In the genomic region with DNA sequence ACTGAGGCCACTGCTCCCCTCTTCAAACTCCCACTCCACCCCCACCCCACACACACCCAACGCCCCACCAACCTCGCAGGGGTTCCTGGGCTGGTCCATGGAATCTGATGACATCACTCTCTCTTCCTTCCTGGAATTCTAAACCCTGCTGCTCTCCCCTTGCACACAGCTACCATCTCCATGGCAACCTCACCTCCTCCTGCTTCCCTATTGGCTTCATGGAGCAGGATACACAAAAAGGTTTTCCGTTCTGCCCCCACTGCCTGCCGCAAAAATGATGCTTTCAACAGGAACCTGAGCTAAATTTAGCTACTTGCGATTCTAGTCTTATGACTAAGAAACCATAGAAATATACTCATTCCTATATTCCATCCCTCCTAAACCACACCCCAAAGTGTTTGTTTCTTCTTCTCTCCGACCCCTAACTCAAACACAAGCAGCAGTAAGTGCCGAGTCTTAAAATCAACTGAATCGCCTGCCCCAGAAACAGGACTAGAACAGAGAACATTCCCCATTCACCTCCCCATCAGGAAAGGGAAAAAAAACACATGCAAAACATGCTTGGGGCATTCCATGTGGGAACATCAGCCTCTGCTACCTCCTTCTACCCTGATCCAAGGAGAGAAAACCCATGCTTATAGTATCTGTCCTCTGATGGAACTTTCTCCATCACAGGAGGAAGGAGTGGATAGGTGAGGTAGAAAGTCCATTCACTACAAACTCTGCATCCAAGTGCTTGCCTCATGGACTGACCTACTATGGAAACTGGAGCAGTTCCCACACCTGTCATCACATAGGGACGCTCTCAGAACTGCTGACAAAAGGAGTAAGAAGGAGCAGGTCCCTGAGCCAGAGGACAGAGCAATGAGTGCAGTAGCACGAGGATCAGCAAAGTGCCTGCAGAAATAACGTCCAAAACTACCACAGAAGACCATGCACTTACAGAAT, we compare ENCODE assay signal across 8 mouse cellular contexts.
A peak's percentile ranks its signal among the peaks of the same experiment; 100 is the strongest.
DNase-seq lines count a peak whose midpoint lies in the region; ATAC-seq lines count a peak whose summit lies in the region.

No protein-coding gene starts in this region.

- 26% methylated on average over 11 of the region's 11 CpGs for WGBS in neural tube, embryonic 11.5 days

- H3K4me3 ChIP-seq in neural tube, embryonic 11.5 days (ENCODE audit: low read depth, low read length): no peak overlapping the region

- intact Hi-C loops in left cerebral cortex, postnatal 25 days (cut with DNase I): no loop called here

- H3K9ac ChIP-seq in neural tube, embryonic 11.5 days (ENCODE audit: low read length): no peak overlapping the region

- no peaks in the 10 kb centered on the region for H3K27me3 ChIP-seq in neural tube, embryonic 11.5 days (ENCODE audit: control insufficient read depth, insufficient read depth, low read length)

- peak overlapping the region; percentile 27 for H3K4me2 ChIP-seq in neural tube, embryonic 11.5 days (ENCODE audit: low read depth)

- H3K36me3 ChIP-seq in neural tube, embryonic 11.5 days (ENCODE audit: control insufficient read depth, insufficient read depth, low read length): no peaks in the 10 kb centered on the region

- H3K27ac ChIP-seq in neural tube, embryonic 11.5 days (ENCODE audit: low read depth, low read length): peak overlapping the region; percentile 3; the same call in 1 of the 2 replicates

- peaks cover 10% of the 10 kb centered on the region for H3K4me1 ChIP-seq in neural tube, embryonic 11.5 days (ENCODE audit: control insufficient read depth, insufficient read depth, low read length)

- peak; percentile 57 for DNase-seq in ZHBTc4 (ENCODE audit: low read depth, low spot score)
- peak; percentile 78 to 85 for DNase-seq in cerebellum, postnatal 14 days
- peak; percentile 84 to 90 for DNase-seq in frontal cortex, postnatal 36 days (ENCODE audit: low spot score in 2 of 2)
- peak; percentile 33 for DNase-seq in kidney, adult 18-20 months
- DNase-seq in left cerebral cortex, postnatal 25 days (ENCODE audit: low spot score in 2 of 2): peak; percentile 82 to 98
- DNase-seq in neural tube, embryonic 11.5 days (ENCODE audit: low spot score): peak; percentile 69
- no peak for DNase-seq in urinary bladder, postnatal 4 days (ENCODE audit: low spot score in 2 of 2)

- ATAC-seq in neural tube, embryonic 11.5 days (ENCODE audit: insufficient read depth, low FRiP score, low TSS enrichment): no peak
- ATAC-seq in megakaryocyte, adult 5-6 weeks (ENCODE audit: poor library complexity, severe bottlenecking): no peak

- no peaks in the 10 kb centered on the region for H3K9me3 ChIP-seq in neural tube, embryonic 11.5 days (ENCODE audit: control insufficient read depth, low read length)

Comparison
In these comparisons a context has a peak if more than half of its experiments do, and no peak if none do; other contexts are left out.
1. DNase-seq: peak in ZHBTc4 (single experiment), cerebellum, postnatal 14 days (2 of 2), frontal cortex, postnatal 36 days (2 of 2), kidney, adult 18-20 months (single experiment), left cerebral cortex, postnatal 25 days (2 of 2) and neural tube, embryonic 11.5 days (single experiment); none in urinary bladder, postnatal 4 days (0 of 2).